Mouse (Mus musculus) liver, embryonic 16.5 days (tissue): Measurements from ENCODE around the gene Usp47. TPM values are rescaled to one million over a fixed set of nuclear protein-coding genes. Genes with fewer than 3 reads are reported as not detected.

Experiments
- ATAC-seq: fragments of 200-750 bp; cut with Nextera tagmentation; 2 replicates; pipeline ENCODE4 v1.8.0; 2017; ENCODE audit warnings: low read depth, mild to moderate bottlenecking, moderate number of reproducible peaks, moderate library complexity
- H3K27ac ChIP-seq: fragments of 300-500 bp; sonication (generic); 2 replicates; pipeline ENCODE4 v1.5.1; 2014; ENCODE audit warnings: mild to moderate bottlenecking, low read length
- H3K27me3 ChIP-seq: fragments of 300-500 bp; sonication (generic); 2 replicates; pipeline ENCODE4 v1.6.1; 2014; ENCODE audit warnings: low read depth, low read length, mixed read lengths; ENCODE audit not compliant: control insufficient read depth, insufficient read depth
- H3K36me3 ChIP-seq: fragments of 300-500 bp; sonication (generic); 2 replicates; pipeline ENCODE4 v1.6.1; 2014; ENCODE audit warnings: mild to moderate bottlenecking; ENCODE audit not compliant: control insufficient read depth, insufficient read depth
- H3K4me1 ChIP-seq: fragments of 300-500 bp; sonication (generic); 2 replicates; pipeline ENCODE4 v1.6.1; 2014; ENCODE audit warnings: low read depth, low read length, mixed read lengths; ENCODE audit not compliant: control insufficient read depth
- H3K4me2 ChIP-seq: fragments of 300-500 bp; sonication (generic); 2 replicates; pipeline ENCODE4 v1.6.1; 2014; ENCODE audit warnings: low read depth, low read length, mixed read lengths
- H3K4me3 ChIP-seq: fragments of 300-500 bp; sonication (generic); 2 replicates; pipeline ENCODE4 v1.5.1; 2014; ENCODE audit warnings: low read depth, mild to moderate bottlenecking, low read length
- H3K9ac ChIP-seq: fragments of 300-500 bp; sonication (generic); 2 replicates; pipeline ENCODE4 v1.6.1; 2014; ENCODE audit warnings: low read depth, low read length
- H3K9me3 ChIP-seq: fragments of 300-500 bp; sonication (generic); replicated peaks from 2 replicates; pipeline ENCODE4 v1.6.1; 2016; ENCODE audit warnings: low read length; ENCODE audit not compliant: control insufficient read depth
- WGBS: fragments of 180-500 bp; shearing (Covaris S2); extraction: QIAGEN DNeasy Blood & Tissue Kit; methylation state at CpG from one replicate; pipeline ENCODE4 v1.1.7; 2014; ENCODE audit not compliant: insufficient replicate concordance; 5-methylcytosine and 5-hydroxymethylcytosine counted together
- polyA plus RNA-seq: library from polyadenylated mRNA; unstranded; fragments of >200 nt; fragmentation: Nextera tagmentation; extraction: Ambion mirVana; gene quantifications from 2 replicates; pipeline ENCODE4 v1.2.1, GENCODE M21; 2015

The Usp47 gene
- polyA plus RNA-seq, 1 experiment from 2014 or later = 19.9 TPM

GRCm38 (mm10) chr7:112121866-112122500 lies 98.7 kb downstream of the Usp47 start:
- Histone ChIP-seq H3K27ac (no peak overlapping the region), H3K4me1 (no peaks in the 10 kb centered on the region), H3K27me3 (no peaks in the 10 kb centered on the region), H3K4me2 (no peak overlapping the region), H3K9ac (no peak overlapping the region), H3K4me3 (no peak overlapping the region), H3K36me3 (no peaks in the 10 kb centered on the region), H3K9me3 (no peaks in the 10 kb centered on the region)
- ATAC-seq = no peak
- 61% methylated on average over 11 of the region's 11 CpGs for WGBS

- H3K27me3 ChIP-seq = no peaks in the 10 kb centered on the region
- H3K27ac ChIP-seq = no peak overlapping the region
- no peaks in the 10 kb centered on the region for H3K36me3 ChIP-seq
- H3K4me3 ChIP-seq = no peak overlapping the region
- ATAC-seq = no peak
- WGBS = 63% methylated on average over 5 of the region's 5 CpGs
- H3K9ac ChIP-seq = no peak overlapping the region
- H3K4me2 ChIP-seq = no peak overlapping the region
- no peaks in the 10 kb centered on the region for H3K4me1 ChIP-seq
- H3K9me3 ChIP-seq = no peaks in the 10 kb centered on the region
These were observed 100.3 kb downstream of the Usp47 start for GRCm38 (mm10) chr7:112123612-112124011.

- no peaks in the 10 kb centered on the region for H3K27me3 ChIP-seq
- no peaks in the 10 kb centered on the region; the same call in 1 of the 2 replicates for H3K4me1 ChIP-seq
- H3K9me3 ChIP-seq = no peaks in the 10 kb centered on the region
- H3K4me3 ChIP-seq = no peak overlapping the region
- H3K9ac ChIP-seq = no peak overlapping the region
- H3K36me3 ChIP-seq = no peaks in the 10 kb centered on the region
- 69% methylated on average over 7 of the region's 7 CpGs for WGBS
- H3K27ac ChIP-seq = no peak overlapping the region
- ATAC-seq = no peak
- no peak overlapping the region for H3K4me2 ChIP-seq
These were observed 102.4 kb downstream of the Usp47 start for GRCm38 (mm10) chr7:112125625-112126260.

GRCm38 (mm10) chr7:112127085-112127637 lies 103.9 kb downstream of the Usp47 start:
- no peak for ATAC-seq
- H3K4me3 ChIP-seq = no peak overlapping the region
- H3K9me3 ChIP-seq = no peaks in the 10 kb centered on the region
- no peak overlapping the region for H3K27ac ChIP-seq
- H3K4me1 ChIP-seq = no peaks in the 10 kb centered on the region; the same call in 1 of the 2 replicates
- H3K27me3 ChIP-seq = no peaks in the 10 kb centered on the region
- 65% methylated on average over 5 of the region's 5 CpGs for WGBS
- no peaks in the 10 kb centered on the region for H3K36me3 ChIP-seq
- H3K9ac ChIP-seq = no peak overlapping the region
- no peak overlapping the region for H3K4me2 ChIP-seq

GRCm38 (mm10) chr7:112127954-112128353 lies 104.7 kb downstream of the Usp47 start:
- no peak overlapping the region for H3K9ac ChIP-seq
- no peaks in the 10 kb centered on the region for H3K27me3 ChIP-seq
- no peak for ATAC-seq
- H3K4me1 ChIP-seq = no peaks in the 10 kb centered on the region; the same call in 1 of the 2 replicates
- no peak overlapping the region for H3K4me2 ChIP-seq
- WGBS = 67% methylated on average over 4 of the region's 4 CpGs
- no peak overlapping the region for H3K27ac ChIP-seq
- no peak overlapping the region for H3K4me3 ChIP-seq
- no peaks in the 10 kb centered on the region for H3K36me3 ChIP-seq
- no peaks in the 10 kb centered on the region for H3K9me3 ChIP-seq

GRCm38 (mm10) chr7:112128810-112129209 lies 105.5 kb downstream of the Usp47 start:
- ATAC-seq = 0 out of 2 replicates have a peak, but pooled peaks have one; percentile 30
- Histone ChIP-seq H3K36me3 (no peaks in the 10 kb centered on the region), H3K4me3 (no peak overlapping the region), H3K4me1 (no peaks in the 10 kb centered on the region; the same call in 1 of the 2 replicates), H3K9me3 (no peaks in the 10 kb centered on the region), H3K27ac (no peak overlapping the region), H3K4me2 (no peak overlapping the region), H3K9ac (no peak overlapping the region), H3K27me3 (no peaks in the 10 kb centered on the region)
- WGBS = 49% methylated on average over 4 of the region's 4 CpGs

- Histone ChIP-seq H3K4me3 (no peak overlapping the region), H3K27ac (no peak overlapping the region), H3K4me1 (no peaks in the 10 kb centered on the region; the same call in 1 of the 2 replicates), H3K36me3 (no peaks in the 10 kb centered on the region), H3K4me2 (no peak overlapping the region), H3K9me3 (no peaks in the 10 kb centered on the region), H3K27me3 (no peaks in the 10 kb centered on the region), H3K9ac (no peak overlapping the region)
- ATAC-seq = no peak
- WGBS = 71% methylated on average over 6 of the region's 6 CpGs
These were observed 106.5 kb downstream of the Usp47 start for GRCm38 (mm10) chr7:112129851-112130250.

GRCm38 (mm10) chr7:112130660-112131059 lies 107.4 kb downstream of the Usp47 start:
- 74% methylated on average over 3 of the region's 3 CpGs for WGBS
- no peaks in the 10 kb centered on the region for H3K9me3 ChIP-seq
- no peaks in the 10 kb centered on the region for H3K36me3 ChIP-seq
- H3K27me3 ChIP-seq = no peaks in the 10 kb centered on the region
- H3K4me2 ChIP-seq = no peak overlapping the region
- H3K27ac ChIP-seq = no peak overlapping the region
- no peak overlapping the region for H3K9ac ChIP-seq
- ATAC-seq = no peak
- no peak overlapping the region for H3K4me3 ChIP-seq
- no peaks in the 10 kb centered on the region; the same call in 1 of the 2 replicates for H3K4me1 ChIP-seq

GRCm38 (mm10) chr7:112132005-112132404 lies 108.7 kb downstream of the Usp47 start:
- H3K9me3 ChIP-seq = no peaks in the 10 kb centered on the region
- ATAC-seq = no peak
- H3K27me3 ChIP-seq = no peaks in the 10 kb centered on the region
- no peak overlapping the region for H3K4me3 ChIP-seq
- H3K36me3 ChIP-seq = no peaks in the 10 kb centered on the region
- no peak overlapping the region for H3K27ac ChIP-seq
- no peak overlapping the region for H3K4me2 ChIP-seq
- no peaks in the 10 kb centered on the region; the same call in 1 of the 2 replicates for H3K4me1 ChIP-seq
- 61% methylated on average over 6 of the region's 6 CpGs for WGBS
- no peak overlapping the region for H3K9ac ChIP-seq
